Mouse (Mus musculus) lung, postnatal 36 days (tissue): ENCODE measurements around the gene Rnft2.

Experiments
- DNase-seq: peaks from one replicate; pipeline ENCODE4 v3.0.0; 2022; ENCODE audit warnings: mixed read lengths

Gene Rnft2

GRCm38 (mm10) chr5:118172078-118172723 lies 72.7 kb downstream of the Rnft2 start:
- DNase-seq: no peak

- DNase-seq: no peak
Observed at GRCm38 (mm10) chr5:118171665-118172064, 73.3 kb downstream of the Rnft2 start.

GRCm38 (mm10) chr5:118170888-118171529 lies 73.9 kb downstream of the Rnft2 start:
- peak; percentile 39 for DNase-seq

DNA sequence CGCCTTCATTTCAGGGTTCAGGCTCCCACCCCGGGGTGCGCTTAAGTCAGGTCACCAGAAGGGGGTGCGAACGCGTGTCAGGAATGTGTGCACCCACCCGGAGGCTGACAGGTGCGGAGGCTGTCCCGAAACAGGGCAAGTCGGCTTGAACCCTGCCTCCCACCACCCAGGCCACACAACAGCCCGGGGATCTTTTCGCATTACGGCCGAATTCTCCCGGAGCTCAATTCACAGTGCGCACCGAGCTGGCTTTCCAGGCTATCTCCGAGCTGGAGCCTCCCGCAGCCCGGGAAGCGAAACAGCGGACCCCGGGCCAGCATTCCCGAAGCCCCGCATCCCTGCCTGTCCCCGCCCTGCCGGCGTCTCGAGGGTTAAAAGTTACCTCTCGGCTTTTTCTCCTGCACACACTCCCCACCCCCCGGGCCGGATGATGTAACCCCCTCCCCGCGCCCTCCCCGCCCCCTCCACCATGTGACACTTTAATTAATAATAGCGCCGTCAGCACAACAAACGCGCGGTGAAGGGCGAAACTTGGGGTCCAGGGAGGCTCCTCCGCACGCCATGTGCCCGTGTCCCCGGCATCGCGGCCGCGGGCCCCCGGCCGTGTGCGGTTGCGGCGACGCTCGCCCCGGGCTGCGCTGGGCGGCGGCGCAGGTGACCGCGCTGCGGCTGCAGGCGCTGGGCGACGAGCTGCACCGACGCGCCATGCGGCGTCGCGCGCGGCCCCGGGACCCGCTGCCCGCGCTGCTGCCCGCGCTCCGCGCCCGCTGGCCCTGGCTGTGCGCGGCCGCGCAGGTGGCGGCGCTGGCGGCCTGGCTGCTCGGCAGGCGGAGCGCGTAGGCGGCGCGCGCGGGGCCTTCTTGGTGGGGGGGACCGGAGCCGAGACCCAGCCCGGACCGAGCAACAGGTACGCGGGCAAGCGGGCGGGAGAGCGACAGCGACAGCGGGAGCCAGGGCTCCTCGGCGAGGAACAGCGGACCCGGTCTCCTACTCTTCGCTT lies 75.4 kb downstream of the Rnft2 start:
- no peak for DNase-seq

- DNase-seq: no peak
Observed at GRCm38 (mm10) chr5:118167561-118167995, 77.3 kb downstream of the Rnft2 start.

DNA sequence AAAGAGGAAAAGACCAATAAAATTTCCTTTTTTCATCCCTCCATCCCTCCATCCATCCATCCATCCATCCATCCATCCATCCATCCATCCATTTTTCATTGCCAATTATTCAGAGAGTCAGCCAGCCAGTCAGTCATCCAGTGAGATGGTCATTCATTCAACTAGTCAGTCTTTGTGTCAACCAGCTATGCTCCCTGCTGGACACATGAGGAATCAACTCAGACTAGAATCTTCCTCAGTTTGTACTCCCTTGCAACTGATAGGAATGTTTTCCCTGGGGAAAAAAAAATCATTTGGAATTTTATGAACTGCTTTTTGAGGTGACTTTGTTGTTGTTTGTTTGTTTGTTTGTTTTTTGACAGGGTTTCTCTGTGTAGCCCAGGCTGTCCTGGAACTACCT lies 79.5 kb downstream of the Rnft2 start:
- no peak for DNase-seq

GRCm38 (mm10) chr5:118164581-118164980 lies 80.3 kb downstream of the Rnft2 start, which contains the start of gene Hrk:
Hrk (plus strand) TSS chr5:118164648.
- no peak for DNase-seq

DNA sequence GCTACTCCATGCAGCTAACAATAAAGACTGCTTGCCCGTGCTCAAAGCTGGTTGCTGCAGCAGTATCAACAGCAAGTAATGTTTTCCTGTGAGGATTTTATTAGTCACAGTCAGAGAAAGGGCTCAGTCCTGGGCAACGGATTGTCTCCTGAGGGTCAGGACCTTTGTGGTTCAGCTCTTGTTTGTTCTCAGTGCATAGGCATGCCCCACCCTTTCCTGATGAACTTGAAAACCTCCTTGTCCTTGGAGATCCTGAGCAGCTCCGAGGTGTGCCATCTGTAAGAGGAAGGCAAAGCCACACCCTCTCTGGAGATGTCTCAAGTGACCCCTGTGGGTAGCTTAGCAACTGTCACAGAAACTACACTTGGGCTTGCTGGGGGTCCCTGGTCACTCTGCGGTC lies 84.2 kb downstream of the Rnft2 start:
- DNase-seq: peak; percentile 40

DNA sequence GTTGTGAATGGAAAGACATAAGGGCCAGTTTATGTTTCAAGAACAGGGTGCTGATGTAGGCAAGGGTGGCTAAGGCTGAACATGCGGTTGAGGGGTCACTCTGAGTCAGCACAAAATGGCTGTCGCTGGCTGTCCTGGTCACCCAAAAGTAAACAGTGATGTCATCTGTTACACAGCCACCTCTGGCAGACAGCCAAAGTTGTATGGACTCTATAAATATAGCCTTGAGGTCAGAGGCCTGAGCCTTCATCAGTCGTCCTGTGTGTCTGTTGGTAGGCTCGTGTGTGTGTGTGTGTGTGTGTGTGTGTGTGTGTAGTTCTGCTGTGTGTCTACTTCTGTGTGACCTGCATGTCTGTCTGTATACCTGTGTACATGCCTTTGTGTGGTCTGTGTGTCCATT lies 87.9 kb downstream of the Rnft2 start:
- peak; percentile 48 for DNase-seq

GRCm38 (mm10) chr5:118155565-118155947 lies 89.4 kb downstream of the Rnft2 start:
- no peak for DNase-seq

DNA sequence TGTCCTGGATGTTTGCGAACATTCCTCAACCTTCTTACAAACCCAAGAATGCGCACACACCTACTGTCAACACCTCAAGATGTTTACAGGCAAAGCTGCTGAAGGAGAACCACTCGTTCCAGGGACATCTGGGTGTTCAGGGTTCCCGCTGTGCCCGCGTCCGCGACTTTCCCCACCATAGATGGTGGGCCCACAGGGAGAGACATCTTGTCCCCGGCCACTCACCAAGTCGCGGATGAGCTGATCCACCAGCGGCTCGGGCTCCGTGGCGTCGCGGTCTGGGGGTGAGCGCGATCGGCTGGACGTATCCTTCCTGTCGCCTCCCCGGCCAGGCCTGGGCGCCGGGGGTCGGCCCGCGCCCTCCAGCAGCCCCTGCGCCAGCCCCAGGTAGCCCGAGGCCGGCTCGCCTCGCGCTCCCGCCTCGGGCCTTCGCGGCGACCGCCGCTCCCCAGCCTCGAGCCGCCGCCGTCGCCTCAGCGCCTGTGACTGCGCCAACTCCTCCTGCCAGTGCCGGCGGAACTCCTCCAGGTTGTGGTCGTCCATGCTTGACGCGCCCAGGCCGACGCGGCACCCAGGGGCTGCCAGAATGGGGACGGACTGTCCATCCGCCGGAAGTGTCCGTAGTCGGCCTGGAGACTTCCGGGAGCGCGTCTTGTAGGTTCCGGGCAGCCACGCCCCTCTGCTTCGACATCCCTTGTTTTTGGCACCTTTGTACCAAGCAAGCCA lies 89.9 kb downstream of the Rnft2 start, which contains the start of gene Fbxw8:
Gene Fbxw8, minus strand, starts transcription at position 626 of the 726 bp plus-strand sequence.
- DNase-seq: peak; percentile 91

DNA sequence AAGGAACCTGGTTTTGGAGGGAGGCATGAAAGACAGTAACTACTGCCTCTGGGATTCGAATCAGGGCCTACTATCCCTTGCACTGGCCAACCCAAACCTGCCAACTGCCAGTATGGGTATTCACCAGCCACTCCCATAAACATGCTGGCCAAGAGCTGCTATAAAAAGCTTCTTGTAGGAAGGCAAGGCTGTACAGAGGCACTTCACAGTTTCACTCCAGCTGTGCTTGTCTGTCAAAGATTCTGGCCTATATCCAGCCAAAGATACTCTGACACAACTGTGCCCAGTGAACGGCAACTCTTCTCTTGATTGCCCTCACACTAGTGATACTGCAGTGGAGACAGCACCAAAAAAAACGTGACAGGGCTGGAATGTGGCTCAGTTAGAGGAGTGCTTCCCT lies 95.2 kb downstream of the Rnft2 start:
- DNase-seq: peak; percentile 48

DNA sequence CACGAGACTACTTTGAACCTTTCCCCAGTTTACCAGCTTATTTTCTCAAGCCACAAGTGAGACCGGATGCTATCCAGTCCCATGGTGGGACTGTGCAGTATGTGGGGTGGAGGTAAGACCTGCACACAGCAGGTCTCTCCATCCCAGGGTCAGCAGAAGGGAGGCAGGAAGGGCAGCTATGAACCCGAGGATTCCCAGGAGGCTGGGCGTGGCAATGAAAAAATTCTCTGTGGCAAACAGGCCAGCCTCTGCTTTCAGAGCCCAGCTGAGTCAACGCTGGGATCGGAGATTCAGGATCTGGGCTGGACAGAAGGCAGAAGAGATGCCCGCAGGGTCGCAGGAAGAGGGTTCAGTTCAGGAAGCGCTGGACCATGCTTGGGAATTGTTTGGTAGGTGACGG lies 97.7 kb downstream of the Rnft2 start:
- DNase-seq: no peak

GRCm38 (mm10) chr5:118145999-118146679 lies 98.8 kb downstream of the Rnft2 start:
- no peak for DNase-seq

DNA sequence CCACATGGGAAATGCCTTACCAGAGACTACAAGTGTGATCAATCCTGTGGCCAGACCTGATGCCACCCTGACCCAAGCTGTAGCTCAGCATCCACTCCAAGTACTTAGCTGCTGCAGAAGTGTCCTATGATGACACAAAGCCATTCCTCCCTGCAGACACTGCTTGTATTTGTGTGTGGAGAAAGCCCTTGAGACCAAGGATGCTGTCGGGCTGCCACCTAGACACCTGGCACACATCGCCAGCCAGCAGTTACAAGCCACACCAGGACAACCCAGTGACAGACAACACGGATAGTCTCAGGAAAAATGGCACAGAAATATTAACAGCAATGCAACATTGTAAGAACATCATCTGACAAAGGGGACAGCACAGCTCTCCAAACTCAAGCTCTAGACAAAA lies 99.5 kb downstream of the Rnft2 start:
- DNase-seq: no peak

- DNase-seq: no peak
Observed at GRCm38 (mm10) chr5:118144770-118145169, 100.1 kb downstream of the Rnft2 start.

- DNase-seq: no peak
Observed at GRCm38 (mm10) chr5:118144327-118144726, 100.6 kb downstream of the Rnft2 start.

DNA sequence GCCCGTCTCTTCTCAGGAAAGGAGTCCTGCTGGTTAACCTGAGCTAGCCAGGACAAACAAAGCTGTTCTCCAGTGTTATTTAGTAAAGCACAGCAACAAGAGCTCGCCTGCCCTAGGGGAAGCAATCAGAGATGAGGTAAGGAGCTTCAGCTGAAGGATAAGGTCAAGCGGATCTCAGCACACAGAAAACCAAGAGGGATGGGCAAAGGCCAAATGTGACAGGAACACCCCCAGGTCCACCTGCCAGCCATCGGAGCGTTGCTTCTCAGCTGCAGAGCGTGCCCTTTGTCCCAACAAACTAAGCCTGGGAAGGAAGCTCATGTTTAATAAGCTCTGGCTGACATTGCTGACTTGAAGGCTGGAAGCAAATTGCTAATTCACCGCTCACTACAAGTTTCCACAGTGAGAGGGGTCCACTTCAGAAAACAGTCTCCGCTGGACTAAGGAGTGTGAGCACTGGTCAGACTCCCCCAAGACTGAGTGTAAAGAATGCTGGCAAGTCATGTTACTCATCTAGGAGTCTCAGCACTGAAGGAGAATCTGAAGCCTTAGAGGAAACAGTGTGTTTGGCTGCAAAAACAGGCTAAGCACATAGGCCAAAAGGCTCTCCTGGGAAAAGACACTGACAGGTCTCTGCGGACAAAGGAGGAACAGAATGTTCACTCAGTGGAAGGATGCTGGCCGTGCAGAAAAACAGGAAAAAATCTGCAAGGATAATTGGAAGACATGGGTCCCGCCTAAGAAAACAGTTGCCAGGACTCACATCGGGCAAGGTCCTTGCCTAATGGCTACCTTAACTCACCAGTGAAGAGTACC lies 101.5 kb downstream of the Rnft2 start:
- DNase-seq: no peak

DNA sequence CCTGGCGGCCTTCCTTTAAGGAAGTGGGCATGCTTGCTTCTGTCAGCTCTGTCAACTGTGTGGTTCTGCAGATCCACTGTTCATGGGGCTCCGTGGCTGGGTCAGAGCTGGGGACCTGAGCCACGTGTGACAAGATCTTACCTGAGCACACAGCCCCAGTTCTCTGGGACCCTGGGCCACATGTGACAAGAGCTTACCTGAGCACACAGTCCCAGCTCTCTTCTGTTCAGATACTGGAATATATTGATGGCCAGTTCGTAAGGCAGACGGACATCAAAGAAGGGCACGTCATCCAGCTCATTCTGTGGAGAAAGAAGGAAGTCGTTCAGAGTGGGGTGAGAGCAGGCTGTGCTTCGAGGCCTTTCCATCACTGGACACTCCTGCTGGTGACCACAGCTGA lies 102.4 kb downstream of the Rnft2 start:
- DNase-seq: no peak
